Mouse (Mus musculus): Measurements from ENCODE around the gene Cracr2b.

Gene Cracr2b

DNA sequence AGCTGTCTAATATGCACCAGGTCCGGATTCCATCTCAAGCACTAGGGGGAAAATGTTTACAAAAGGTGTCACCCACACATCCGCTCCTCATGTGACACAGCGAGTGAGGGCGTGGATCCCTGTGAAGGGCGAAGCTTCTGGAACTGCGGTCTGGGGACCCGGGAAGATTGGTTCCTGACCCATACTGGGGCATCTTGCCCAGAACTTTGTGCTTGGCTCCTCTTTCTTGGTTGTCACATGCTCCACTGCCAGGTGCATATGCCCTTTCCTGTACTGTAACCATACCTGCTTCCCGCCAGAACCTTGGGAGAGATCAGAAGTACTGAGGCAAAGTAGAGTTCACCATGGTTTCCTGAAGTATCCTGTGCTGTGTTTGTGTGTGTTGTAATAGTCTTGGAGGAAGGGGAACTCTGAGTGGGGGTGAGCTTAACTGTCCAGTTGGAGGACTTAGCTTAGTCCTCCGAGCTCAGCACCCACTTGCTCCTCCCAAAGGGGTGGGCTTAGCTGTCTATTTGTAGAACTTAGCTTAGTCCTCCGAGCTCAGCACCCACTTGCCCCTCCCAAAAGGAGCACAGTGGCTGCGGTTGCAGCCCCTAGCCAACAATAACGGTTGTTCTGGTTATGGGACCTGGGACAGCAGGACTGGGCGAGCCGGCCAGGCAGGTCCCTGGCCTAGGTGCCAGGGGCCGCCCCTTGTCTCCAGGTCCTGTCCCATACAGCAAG, at the start of gene Cracr2b:
Cracr2b (plus strand) TSS at position 704 of the 723 bp plus-strand sequence.
- DNase-seq (ENCODE audit: low read depth, low spot score): no peak

DNA sequence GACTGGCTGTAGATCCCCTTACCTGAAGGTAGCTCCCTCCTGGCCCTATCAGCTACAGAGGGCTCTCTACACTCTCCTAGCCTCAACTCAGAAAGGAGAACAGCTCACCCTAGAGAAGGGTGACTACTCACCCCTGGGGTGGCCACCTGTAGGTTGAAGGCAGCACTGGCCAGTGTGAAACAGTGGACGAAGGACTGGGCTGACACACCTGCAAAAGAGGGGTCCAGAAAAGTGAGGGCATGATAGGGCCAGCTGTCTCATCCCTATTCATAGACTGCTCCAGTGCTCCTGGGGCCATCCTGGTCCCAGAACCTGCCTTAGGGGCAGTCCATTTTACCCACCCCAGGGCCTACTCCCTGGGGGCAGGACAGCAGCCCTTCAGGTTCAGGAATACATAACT, 49.2 kb upstream of the Cracr2b start:
- DNase-seq (ENCODE audit: low read depth, low spot score): no peak

DNA sequence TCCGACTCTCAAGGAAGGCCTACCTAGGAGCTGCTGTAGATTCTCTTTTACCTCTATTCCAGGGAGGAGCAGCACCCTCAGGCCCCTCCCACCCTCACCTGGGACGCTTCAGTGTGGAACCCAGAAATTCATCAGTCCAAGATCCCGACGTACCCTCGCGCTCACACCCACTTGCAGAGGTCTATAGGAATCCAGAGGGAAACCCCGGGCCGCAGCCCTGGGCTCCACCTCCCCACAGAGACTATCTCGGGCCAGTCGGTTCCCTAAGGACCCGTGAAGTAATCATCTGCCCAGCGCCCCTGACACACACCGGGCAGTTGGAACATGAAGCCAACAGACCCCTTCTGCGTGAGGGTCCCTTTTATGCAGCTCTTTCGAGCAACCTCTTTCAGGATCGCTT, 47.6 kb upstream of the Cracr2b start:
- DNase-seq (ENCODE audit: low read depth, low spot score): no peak

DNA sequence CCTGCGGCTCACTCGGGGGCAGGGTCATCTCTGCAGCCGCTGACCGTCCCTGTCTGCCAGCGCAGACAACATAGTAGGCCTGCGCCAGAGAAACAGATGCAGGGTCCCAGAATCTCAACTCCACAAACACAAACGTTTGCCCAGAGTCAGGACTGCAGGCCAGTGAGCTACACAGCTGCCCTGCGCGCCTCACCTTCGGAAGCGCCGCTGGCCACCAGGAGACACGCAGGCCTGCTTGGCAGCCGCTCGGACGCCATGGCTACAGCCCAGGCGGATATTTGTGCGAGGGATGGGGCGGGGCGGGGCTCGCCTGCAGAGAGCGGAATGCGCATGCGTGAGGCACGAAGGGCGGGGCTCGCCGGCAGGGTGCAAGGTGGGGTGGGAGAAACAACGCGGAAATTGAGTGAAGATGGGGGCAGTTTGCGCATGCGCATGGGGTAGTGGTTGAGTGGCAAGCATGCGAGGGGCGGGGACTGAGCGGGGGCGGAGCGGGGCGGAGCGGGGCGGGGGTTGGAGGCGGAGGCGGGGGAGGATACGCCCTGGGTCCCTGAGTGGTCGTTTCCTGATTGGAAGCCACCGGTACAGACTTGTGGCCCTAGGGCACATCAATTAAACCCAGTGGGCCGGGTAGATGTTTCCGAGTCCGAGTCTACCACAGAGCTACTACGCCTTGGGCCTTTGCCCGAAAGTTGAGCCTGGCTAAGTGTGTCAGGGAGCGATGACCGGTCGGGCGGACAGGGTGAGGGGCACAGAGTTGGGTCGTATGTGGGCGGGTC, 46.9 kb upstream of the Cracr2b start, which contains the start of gene Gatd1:
Gatd1 (minus strand) TSS at position 328 of the 776 bp plus-strand sequence.
- DNase-seq (ENCODE audit: low read depth, low spot score): peak; percentile 100

DNA sequence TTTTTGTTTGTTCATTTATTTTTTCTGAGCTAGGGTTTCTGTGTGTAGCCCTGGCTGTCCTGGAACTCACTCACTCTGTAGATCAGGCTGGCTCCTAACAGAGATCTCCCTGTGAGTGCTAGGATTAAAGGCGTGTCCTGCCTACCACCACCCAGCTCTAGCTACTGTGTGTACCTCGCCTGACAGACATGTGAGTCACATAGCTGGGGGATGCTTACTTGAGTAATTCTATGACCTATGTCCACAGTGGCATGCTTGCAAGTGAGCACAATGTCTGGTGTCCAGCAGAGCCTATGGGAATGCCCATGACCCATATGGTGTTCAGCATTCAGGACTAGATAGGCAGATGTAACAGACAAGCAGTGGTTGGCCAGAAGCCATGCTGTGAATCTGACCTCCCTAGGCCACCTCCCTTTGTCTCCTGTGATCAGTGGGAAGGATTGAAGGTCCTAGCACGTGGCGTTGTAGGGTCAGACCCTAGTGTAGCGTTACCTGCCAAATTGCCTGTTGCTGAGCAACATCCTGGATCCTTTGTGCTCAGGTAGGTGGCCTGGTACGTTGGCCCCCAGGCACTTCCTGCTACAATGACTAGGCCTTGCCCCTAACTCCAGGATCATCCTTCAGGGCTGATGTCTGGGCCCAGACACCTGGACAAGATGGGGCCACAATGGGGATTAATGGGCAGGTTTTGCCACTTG, 44.6 kb upstream of the Cracr2b start:
- DNase-seq (ENCODE audit: low read depth, low spot score): no peak

DNA sequence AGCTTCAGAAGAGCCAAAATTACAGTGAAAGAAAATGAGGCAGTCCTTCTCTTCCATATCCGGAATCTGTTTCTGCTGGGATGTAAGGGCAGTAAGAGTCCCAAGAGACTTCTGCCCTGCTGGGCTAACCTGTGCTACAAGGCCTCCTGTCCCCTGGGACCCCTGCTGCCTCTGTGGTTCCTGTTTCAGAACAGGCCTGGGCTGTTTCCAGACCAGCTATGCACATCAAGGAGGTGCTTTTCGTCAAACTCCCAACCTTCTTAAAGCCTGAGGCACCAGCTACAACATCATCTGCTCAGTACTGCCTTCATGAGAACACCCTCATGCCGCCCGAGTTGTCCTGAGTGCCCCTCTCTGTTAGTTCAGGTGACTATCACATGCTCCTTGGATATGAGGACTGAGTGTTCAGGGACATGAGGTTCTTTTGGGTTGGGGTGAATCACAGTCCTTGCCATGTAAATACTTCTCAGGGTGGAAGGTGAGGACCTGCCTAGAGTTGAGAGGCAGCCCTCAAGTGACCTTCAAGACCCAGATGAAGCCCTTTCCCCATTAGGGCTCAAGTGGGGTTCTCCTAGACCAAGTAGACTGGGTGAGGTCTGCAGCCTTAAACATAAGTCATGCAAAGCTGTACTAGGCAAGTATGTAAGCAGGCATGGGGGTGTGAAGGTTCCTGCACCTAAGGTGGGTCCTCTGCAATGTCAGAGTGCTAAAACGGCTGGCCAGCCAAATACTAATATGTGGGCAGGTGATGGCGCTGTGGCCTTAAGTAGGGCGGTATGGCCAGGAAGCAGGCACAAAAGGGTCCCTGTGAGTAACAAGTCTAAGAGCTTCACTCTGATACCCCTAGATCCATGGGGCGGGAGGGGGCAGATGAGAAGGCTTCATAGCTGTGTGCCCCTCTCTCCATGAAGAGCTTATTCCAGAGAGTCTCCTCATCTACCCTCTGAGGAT, 42.9 kb upstream of the Cracr2b start:
- no peak for DNase-seq (ENCODE audit: low read depth, low spot score)

DNA sequence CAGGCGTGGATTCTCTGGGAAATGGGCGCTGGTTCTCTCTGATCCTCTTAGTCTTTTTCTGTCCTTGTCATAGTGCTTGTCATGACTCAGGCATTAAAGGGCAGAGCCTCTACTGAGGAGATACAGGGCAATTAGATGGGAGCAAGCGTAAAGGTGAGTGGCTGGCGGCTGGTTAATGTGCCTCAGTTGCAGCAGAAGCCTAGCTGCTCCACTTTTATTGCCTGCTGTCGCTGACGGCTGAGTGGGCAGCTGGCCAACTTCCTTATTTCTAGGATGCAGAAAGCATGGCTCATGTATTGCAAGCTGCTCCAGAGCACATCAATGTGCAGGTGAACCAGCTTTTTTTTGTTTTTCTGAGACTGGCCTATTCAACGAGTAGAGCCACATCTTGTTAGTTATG, 41.9 kb upstream of the Cracr2b start:
- no peak for DNase-seq (ENCODE audit: low read depth, low spot score)

DNA sequence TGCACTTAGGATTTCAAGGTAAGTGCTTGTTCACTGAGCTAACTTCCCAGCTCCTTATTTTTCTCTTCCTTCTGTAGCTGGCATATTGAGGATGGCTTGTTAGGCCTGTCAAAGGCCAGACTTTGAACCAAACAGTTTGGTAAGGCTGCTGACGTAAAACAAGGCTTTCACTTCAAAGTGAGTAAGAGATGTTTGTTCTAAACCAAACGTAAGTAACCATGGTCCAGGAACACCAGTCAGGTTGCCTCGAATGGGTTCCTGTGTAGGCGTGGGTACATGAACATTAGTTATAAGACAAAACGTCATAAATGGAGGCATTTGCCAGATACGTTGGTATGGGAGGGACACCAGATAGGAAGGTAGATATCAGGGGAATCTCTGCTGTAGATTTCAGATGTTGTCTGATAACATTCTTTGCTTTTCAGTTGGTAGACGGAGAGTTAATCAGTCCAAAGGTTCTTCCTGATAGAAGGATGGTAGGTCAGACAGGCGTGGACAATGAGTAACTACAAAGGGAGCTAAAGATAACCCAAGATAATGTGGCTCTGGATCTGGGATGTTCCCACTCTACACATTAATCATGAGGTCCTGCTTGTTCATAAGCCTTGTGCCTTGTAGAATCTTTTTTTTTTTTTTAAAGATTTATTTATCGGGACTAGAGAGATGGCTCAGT, 40.7 kb upstream of the Cracr2b start:
- DNase-seq (ENCODE audit: low read depth, low spot score): no peak

DNA sequence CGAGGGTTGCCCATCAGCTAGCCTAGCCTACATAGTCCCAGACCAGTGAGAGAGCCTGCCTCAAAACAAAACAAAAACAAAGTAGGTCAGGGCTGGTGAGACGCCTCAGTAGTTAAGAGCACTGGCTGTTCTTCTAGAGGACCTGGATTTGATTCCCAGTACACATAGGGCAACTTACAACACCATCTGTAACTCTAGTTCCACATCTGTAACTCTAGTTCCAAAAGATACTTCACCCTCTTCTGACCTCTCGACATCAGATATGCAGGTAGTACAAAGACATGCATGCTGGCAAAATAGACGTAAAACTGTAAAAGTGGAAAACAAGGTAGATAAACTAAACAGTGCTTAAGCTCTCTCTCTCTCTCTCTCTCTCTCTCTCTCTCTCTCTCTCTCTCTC, 37.1 kb upstream of the Cracr2b start:
- DNase-seq (ENCODE audit: low read depth, low spot score): no peak

DNA sequence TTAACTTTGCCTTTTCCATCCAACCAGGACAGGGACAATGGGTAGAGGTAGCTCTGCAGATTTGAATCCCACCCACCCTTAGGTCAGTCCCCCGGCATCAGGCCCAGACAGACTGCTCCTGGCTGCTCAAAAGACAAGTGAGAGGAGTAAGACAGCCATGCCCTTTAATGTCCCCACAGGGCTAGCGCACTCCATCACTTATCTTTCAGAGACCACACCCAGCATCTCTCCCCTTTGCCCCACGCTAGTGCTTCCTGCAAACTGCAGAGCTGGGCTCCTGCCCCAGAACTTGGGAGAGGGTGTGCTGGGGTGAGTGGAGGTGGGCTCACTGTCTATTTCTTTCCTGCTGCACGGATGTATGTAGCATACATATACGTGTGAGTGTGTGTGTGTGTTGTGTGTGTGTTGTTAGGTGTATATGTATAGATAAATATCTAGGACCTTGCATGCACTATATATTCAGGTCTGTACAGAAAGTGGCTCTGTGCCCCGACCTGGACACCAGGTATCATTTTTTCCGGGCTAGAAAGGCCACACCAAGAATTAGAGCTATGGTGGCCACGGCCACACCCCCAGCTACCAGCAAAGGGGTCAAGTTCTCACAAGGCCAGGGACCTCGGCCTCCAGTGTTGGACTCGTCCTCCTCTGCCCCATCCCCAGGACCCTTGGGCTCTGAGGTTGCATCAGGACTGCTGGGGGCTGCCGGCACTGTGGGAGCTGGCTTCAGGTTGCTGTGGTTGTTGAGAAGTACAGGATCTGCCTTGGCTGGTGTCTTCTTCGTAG, 33.8 kb upstream of the Cracr2b start:
- DNase-seq (ENCODE audit: low read depth, low spot score): no peak

DNA sequence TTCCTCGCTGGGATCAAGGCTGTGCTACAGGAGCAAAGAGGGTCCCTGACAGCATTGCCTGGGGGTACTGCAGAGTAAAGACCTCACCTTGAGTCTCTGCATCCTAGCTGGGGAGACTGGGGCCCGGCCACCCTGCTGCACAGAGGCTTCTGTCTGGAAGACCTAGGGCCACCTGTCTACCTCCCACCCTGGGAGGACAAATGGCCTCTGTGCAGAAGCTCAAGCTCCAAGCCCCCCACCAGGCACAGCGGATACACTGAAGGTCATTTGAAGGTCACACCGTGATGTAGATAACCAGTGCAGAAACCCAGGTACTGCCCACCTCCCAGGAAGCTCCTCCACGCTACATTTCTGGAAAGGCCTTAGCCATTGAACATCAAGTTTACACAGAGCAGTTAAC, 32.2 kb upstream of the Cracr2b start:
- no peak for DNase-seq (ENCODE audit: low read depth, low spot score)

DNA sequence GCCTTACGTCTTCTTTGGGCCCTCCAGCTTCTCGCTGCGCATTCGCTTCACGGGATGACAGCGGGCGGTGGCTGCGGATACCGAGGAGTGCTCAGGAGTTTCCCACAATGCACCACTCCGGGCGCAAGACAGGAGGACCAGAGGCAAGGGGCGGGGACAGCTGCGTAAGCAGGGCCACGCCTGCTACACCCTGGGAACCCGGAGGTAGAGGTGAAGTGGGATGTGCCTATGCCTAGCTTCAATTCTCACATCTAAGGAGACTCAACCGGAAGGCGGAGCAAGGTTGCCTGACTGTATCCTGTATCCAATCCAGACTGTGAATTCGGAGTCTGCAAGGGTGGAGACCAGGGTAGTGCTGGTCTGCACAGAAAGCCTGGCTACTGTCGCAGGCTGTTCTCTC, 31.6 kb upstream of the Cracr2b start, which contains the start of gene Cend1:
Cend1 (minus strand) TSS at position 182 of the 400 bp plus-strand sequence.
- DNase-seq (ENCODE audit: low read depth, low spot score): peak; percentile 59

DNA sequence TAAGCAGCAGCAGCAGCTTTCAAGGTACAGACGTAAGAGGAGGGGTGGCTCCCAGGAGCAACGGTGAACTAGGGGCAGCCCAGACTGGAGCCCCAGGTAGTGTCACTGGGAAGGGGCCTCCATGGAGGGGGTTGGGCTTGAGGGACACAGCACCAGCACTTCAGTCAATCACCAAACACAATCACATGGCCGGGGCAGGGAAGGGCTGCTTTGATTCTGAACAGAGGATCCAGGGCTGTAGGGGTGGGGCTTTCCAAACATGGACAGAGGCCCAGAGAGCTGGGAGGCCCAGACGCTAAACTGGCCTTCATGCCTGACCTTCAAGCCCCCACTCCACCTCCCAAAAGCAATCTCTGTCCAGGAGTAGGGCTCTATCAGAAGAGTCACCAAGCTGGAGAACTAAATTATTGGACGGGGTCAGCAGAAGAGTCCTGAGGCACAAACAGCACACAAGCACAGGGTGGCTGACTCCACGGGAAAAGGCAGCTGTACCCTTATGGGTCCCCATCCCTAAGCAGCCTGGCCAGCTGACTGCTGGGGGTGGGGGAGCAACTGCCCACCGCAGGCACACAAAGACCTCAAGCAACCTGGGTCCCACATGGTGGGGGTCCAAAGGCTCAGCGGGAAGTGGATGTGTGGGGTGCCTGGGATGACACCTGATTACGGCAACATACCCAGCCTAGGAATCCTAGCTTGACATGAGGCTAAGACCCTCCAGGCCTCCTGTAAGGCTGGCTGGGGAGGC, 30.9 kb upstream of the Cracr2b start:
- no peak for DNase-seq (ENCODE audit: low read depth, low spot score)

DNA sequence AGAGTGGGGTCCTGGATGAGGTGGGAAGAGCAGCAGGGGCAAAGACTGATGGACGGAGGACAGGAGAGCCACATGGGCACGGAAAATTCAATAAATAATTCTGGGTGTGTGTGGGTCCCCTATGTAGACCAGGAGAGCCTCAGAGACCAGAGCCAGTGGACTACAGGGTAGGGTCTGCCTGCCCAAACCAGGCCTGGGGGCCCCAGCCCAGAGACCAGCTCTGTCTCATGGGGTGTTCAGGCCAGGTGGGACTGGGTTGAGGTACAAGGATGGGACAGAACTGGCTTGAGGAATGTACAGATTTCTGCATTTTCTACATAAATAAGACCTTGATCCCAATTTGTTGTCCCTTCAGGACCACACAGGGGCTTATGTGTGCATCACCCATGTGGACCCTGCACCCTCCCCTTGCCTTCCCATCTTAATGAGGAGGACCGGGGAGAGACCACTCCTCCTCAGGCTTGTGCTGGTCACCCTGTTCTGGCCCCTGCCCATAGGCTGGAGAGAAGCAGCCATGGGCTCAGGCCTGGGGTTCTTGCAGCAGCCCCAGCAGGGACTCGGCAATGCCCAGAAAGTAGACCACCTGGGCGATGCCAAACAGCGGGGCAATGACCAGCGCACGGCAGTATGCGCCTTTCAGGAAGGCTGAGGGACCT, 30.2 kb upstream of the Cracr2b start:
- no peak for DNase-seq (ENCODE audit: low read depth, low spot score)

DNA sequence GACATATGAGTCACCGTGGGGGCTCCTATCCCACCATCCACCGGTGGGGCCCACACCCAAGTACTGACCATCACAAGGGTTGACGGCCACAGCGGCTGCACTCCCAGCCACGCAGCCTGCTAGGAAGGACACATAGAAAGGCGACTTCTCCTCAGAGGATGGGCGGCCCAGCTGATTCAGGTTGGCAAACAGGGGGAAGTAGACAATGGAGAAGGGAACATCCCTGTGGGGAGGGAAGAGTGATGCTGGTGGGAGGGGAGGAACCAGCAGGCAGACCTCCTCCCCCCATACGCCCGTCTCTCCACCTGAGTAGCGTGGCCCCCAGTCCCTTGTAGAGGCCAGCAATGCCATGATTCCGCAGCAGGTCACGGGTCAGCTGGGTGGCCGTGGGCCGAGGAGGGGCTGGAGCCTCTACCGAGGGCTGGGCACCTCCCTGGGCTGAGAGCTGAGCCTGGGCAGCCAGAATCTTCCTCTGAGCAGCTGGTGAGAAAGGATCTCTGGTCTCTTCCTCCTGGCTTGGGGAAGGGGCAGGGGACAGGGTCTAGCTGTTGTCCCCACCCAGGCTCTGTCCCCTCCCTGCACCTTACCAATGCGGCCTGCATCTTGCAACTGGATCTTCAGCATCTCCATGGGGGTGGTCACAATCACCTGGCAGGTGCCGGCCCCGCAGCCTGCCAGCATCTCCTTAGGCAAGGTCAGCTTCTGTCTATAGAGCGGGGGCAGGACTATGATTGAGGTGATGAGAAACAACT, 29.3 kb upstream of the Cracr2b start:
- DNase-seq (ENCODE audit: low read depth, low spot score): no peak

DNA sequence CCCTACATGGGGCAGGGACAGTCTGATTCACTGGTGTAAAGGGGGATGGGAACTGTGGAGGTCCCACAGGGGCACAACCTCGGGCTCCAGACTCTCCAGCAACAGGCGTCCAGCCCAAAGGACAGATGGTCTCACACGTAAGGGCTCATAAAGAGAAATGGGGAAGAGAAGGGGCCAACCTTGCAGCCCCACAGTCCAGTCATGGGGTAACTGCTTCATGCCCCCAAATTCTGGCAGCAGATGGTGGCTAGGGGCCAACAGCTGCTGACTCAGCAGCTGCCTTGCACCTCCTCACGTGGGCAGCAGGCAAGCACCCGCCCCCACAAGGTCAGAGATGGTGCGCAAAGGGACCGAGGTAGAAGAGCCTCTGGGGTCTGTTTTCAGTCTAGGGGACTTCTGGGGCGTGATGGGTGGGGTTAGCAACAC, 28.7 kb upstream of the Cracr2b start:
- no peak for DNase-seq (ENCODE audit: low read depth, low spot score)

DNA sequence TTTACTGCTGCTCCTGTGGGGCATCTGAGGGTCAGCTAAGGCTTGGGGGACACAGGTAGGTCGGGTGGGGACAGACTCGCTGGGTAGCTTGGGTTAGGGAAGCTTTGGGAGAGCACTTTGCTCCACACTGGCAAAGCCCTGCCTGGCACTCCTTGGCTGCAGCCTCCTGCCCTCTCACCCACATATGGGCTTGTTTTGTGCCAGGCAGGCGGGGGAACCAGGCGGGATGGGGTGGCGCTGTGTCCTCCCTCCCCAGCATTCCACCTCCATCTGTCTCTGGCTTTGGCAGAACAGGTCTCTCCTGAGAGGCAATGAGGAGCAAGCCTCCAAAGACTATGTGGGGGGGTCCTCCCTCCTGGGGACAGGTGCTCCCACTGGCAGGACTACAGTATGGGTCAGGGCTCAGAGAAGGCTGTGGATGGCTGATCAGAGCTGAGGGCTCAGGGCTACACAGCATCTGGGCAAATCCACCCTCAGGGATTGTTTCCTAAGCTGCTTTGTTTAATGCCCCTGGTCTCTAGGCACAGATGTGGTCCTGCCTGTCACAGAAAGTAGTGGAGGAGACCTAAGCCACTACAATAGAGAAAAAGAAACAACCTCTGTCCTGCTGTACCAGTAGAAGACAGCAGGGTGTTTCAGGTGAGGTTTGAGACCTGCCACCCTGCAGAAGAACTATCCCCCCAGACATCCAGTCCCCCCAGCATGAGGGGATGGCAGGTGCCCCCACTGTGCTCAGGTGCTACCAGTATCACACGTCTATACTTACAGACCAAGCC, 28.0 kb upstream of the Cracr2b start:
- no peak for DNase-seq (ENCODE audit: low read depth, low spot score)

All from CD4-positive, CD25-positive, alpha-beta regulatory T cell, adult 2 months (primary cell).